Mouse (Mus musculus): ENCODE measurements around the gene Calcoco1. TPM values are rescaled to one million over a fixed set of nuclear protein-coding genes. Genes with fewer than 3 reads are reported as not detected.

Calcoco1 gene
- total RNA-seq (2021) = 100 to 1,000 TPM in 1 of 2 experiments, 10 to 100 TPM in 1; 92.7 to 110 TPM
- long read RNA-seq, experiment 1, transcript Calcoco1-204 (14 exons, 2,968 nt) = minor isoform, 8 of 72 reads
- long read RNA-seq, experiment 1, transcript Calcoco1-201 (15 exons, 2,824 nt) = major isoform, 43 of 72 reads
- long read RNA-seq, experiment 1, partial matches to known transcripts = 14 of 72 reads
- long read RNA-seq, experiment 1, other reads (novel, unspliced or antisense) = 7 of 72 reads
- long read RNA-seq, experiment 2, transcript Calcoco1-204 (14 exons, 2,968 nt) = minor isoform, 5 of 33 reads
- long read RNA-seq, experiment 2, transcript Calcoco1-201 (15 exons, 2,824 nt) = major isoform, 18 of 33 reads
- long read RNA-seq, experiment 2, partial matches to known transcripts = 7 of 33 reads
- long read RNA-seq, experiment 2, other reads (novel, unspliced or antisense) = 3 of 33 reads

DNA sequence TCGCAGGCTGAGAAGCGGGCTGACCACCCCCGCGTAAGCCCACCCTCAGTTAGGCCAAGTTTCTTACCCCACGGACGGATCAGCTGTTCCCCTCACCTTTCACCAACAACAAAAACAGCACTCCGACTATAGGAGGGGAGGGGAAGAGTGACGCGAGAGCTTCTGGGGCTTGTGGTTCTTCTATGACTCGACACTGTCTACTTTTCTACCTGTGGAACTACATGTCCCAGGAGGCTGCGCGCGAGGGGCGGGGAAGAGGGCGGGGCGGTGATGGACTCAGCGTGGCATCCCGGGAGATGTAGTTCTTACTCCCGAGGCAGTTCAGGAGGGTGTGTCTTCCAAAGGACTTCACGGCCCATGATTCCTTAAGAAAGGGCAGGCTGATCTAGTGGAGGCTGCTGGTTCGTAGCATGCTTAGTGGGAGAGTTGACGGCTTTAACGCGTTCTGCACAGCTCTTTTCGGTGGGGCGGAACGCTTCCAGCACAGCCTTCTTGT lies at the start of gene Calcoco1:
TSS of gene Calcoco1 (minus strand) at position 199 of the 496 bp plus-strand sequence.
- peak; percentile 95 to 96 for DNase-seq

DNA sequence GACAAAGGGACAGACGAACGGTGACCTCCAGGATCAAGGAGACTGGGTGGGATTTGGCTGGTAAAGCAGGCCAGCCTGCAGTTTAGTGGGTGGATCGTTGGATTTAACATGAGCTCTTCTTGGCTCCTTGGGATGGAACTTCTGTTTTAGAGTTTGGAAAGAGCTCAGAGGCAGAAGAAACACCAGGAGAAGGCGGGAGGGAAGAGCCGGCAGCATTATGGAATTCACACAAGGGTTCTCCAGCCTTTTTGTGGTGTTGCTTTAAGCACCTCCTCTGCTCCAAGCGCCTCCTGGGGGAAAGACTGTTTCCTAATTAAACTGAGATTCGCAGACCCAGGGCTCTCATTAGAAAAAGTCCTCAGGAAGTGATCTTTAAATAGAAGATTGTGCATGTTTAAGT lies 48.9 kb upstream of the Calcoco1 start:
- no peak for DNase-seq

DNA sequence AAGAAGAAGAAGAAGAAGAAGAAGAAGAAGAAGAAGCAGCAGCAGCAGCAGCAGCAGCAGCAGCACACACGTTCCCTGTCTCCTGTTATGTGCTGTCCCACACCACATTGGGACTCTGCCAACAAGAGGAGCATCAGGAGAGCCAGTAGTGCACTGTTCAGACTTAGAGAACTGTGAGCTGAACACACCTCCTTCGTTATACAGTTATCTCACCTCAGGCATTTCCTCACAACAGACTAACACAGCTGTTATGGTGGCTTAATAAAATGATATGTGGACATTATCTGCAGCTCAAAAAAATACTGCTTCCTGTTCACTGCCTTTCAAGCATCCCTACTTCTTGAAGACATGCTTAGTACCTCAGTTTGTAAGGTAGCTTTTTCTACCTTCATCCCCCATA lies 43.2 kb upstream of the Calcoco1 start:
- DNase-seq = no peak

DNA sequence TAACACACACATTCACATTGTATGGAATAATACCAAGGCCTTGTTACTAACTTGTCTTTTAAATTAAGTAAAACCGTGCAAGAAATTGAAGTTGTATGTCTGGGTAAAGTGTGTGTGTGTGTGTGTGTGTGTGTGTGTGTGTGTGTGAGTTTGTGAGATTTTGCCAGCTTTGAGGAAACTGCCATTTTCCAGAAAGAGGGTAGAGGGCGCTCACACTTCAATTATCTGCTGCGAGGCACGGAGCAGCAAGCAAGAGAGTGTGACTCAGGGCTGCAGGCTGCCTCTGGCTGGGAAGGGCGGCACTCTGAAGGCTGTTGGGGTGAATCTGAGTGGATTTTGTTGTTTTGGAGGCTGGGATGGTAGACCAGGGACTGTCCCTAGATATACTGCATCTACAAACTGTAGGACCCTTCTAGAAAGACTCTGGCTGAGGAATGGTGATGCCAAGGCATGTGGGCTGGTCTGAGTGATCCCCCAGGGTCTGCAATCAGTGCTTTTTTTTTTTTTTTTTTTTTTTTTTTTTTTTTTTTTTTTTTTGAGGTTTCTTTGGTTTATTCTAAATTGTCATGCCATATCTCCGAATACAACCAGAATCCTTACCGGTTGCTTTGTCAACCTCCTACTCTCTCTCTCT lies 39.9 kb upstream of the Calcoco1 start:
- DNase-seq = peak; percentile 74 to 78

DNA sequence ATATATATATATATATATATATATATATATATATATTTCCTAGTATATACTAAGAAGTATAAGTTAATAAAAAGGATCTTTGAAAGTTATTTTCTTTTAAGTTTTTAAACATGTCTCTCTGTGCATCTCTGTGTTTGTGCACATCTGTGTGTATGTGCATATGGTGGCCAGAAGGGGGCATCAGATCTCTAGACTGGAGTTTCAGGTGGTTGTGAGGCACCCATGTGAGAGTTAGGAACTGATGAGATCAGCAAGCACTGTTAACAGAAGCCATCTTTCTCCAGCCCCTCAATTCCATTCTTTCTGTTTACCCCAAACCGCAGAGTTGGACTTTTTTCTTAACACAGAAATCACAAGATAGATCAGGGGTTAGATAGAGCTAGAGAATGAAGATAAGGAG lies 35.7 kb upstream of the Calcoco1 start:
- no peak for DNase-seq

DNA sequence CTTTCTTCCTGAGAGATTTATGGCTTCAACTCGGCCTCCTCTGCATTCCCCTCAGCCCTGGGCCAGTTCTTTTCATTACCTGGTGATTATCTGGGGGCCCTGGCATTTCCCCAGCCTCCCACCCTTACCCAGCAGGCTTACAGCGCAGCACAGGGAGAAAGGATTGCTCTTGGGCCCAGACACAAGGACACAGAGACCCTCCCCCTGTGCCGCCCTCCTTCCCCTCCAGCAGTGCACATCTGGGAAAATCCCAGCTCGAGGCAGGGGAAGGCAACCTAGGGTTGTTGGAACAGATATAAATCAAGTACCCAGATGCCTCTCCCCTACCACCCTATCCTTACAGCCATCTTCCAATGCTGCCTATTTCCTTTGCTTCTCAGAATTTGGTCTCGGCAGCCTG lies 33.1 kb upstream of the Calcoco1 start:
- DNase-seq = no peak

DNA sequence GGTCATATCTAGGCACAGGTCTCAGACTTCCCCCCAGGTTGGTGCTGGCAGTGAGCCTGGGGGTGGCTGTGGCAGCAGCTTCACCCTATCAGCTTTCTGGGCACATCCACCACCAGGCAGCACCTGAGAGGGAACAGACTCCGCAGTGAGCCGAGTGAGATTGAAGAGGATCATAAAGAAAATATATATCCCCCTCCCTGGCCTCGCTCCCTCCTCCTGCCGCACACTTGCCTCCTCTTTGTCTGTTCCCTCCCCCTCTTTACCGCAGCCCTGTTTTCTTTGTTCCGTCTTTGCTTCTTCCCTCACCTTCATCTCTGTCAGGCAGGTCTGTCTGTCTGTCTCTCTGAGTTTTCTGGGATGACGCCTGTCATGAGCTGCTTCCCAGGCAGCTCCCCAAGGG lies 32.4 kb upstream of the Calcoco1 start:
- no peak for DNase-seq

DNA sequence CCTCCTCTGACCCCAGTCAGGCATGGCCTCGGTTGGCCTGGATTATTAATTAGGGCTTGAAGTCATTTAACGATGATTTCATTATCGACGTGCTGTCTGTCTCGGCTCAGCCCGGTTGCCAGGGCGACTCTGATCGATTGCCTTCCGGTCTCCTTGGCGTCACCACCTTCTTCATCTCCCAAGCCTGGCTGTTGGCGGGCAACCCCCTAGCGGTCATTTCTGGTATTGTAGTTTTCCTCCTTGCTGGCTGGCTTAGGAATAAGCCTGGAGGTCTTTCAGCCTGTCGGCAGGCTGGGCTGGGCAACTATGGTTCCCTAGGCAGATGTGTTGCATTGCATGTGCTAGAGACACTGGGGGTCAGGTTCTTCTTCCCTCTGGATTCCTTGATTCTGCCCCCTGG lies 31.2 kb upstream of the Calcoco1 start:
- peak; percentile 58 to 71 for DNase-seq

DNA sequence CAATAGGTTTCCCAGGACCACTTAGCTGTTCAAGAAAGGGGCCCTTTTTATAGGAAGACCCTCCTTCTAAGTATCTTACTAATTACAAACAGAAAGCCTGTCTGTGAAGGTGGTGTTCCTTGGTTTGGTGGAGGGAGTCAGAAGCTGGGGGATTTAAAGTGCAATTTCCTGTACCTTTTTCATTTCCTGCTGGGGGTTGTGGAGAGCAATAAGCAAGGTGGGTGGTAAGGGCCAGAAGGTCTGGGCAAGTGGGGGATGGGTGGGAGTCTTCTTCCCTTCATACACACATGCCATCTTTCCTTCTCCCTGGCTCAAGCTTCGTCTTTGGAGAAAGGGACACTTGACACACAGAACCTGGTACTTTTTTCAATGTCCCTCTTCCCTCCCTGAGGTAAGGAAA lies 30.2 kb upstream of the Calcoco1 start:
- no peak for DNase-seq

DNA sequence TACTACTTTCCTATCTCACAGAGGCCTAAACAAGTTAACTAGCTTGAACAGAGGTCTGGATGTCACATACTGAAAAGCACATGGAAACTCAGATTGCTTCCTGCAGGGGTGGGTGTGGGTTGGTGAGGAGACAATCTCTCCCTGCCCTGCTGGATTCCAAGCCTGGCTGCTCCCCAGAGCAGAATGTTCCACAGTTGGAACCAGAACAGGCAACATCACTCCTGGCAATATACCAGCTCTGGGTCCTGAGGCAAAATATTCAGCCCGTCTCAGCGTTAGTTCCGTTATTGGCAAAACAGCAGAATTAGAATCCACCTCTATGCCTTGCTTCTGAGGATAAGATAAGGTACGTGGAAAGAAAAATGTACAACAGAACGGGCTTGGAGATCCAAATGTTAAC lies 28.3 kb upstream of the Calcoco1 start:
- no peak for DNase-seq

DNA sequence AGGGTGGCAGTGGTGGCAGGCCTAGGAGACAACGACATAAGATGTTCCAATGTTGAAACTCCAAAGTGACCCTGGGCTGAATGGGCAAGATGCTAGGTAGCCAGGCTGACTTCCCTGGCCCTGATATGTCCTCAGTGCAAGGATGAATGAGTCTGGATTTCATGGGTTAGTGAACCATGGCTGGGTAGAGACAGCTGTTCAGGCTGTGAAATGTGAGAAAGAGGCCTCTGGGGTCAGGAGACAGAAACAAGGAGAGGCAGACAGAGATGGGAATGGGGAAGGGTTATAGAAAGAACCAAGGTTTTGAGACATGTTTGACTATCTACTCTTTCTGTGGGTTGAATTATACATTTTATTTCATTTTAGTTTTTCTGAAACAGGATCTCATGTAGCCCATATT lies 27.1 kb upstream of the Calcoco1 start:
- DNase-seq = no peak

DNA sequence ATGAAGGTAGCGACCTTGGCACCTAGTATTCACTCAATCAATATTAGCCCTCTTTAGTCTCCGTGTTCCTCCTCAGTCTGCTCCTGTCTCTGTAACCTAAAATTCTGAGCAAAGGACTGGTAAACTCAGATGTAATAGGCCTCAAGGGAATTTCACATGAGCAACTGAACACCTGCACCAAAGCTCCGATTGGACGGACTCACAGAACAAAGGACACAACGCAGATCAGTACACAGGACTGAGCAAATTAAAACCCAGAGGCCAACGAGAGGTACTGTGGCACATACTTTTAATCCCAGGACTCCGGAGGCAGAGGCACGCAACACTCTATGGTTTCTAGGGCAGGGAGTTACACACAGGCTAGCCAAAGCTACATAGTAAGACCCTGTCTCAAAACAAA lies 25.9 kb upstream of the Calcoco1 start:
- DNase-seq = no peak

DNA sequence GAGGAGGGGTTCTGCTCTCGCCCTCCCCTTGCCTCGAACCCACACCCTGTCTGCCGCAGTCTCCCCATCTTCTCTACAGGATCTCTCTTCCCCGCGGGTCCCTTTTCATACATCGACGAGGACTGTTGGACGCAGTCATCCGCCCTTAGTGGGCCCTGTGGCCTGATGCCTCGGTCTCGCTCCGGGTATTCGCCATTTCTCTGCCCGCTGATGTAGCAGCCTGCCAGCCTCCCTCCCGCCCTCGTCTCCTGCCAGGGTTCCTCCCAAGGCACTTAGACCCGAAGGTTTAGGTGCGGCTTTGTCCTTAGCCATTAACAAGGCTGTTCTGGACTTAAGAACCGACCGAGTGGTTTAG lies 25.3 kb upstream of the Calcoco1 start:
- no peak for DNase-seq

DNA sequence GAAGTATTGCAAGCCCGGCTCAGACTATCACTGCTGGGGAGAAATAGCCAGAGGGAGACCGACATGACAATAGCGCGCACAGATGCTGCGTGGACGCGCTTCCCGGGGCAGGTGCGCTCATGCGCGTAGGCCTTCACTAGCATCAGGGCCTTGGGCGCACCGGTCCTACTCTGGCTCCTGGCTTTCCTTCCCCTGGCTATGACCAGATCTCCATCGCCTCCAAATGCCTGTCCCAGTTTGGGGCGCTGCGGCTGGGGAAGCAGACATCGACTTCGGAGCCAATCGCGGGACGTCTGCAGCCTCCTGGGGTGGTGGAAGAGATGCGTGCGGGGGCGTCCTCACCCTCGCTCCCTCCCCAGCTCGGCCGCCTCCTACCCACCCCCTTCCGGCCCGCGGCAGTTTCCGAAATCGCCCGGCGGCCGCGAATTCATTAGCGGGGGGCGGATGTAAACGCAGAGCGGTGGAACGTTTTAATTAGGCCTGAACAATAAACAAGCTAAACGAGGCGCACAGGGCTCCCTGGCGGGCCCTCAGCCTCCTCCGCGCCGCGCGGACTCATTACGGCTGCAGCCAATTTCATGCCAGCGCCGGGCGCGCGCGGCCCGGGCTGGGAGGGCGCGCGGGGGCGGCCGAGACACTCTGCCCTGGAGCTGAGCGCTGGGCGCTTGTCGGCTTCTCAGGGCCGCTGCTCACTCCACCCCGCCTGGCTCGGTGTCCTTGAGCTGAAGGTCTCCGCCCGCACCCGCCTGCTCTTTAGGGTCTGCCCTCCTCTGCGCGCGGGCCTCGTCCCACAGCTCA lies 24.7 kb upstream of the Calcoco1 start:
- peak; percentile 80 to 84 for DNase-seq

DNA sequence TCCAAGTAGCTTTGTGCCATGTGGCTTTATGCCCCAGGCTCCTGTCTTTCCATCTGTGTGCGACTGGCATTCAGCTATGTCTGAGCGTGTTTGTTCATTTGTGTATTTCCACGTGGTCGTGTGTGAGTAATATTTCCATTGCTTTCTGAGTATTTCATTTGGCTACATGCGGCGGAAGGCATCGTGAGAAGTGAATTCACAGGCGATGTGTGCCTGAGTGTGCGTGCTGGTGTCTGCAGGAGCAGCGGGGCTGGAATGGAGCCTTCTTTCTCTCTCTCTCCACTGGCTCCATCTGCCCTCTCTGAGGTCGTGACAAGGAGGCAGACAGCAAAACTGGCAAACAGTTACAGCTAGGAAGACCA lies 24.1 kb upstream of the Calcoco1 start:
- DNase-seq = no peak

DNA sequence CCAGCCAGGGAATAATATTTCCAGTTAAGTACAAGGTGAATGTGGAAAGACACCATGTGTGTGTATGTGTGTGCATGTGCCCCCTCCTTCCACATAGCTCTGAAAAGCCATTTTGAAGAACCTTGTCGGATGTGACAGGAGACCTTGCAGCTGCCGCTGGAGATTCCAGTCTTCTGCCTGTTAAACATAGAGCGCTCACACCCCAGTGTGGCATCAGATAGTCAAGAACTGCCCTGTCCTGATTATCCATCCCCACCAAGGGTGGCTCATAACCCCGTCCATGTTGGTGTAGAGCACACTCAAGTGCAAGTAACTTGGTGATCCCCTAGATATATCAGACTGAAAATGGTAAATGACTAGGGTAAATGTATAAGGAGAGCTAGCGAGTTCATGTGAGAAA lies 23.4 kb upstream of the Calcoco1 start:
- DNase-seq = no peak

DNA sequence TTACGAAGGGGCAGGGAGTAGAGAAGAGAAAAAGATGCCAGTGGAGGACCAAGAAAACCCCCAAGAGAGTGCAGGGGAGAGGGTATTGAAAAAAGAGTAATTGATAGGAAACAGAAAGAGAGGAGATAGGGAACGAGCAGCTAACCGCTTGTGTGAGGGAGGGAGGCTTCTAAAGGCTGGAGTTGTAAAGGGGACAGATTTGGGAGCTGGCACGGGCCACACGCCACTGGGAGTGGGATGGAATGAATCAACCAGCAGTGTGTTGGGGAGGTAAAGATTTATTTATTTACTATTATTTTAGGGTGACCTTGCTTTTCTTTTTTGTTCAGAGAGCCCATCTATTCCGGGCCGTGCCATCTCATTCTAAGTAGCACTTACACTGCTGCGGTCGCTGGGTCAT lies 22.9 kb upstream of the Calcoco1 start:
- no peak for DNase-seq

DNA sequence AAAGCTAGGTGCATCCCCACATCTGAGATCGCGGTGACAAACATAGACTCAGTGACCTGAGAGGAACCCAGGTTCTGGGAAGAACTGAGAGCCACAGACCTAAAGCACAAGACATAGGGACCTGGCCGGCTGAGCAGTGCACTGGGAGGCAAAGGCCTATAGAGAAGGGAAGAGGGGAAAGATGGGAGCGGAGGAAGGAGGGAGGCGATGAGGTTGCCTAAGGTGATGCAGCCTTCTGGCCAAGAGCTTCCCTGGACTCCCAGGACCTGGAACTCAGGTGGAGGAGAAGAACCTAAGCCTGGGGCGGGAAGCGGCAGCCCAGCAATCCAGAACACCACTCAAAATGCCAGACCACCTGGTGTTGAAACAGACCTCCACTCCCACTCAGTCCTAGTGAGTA lies 22.4 kb upstream of the Calcoco1 start:
- no peak for DNase-seq

DNA sequence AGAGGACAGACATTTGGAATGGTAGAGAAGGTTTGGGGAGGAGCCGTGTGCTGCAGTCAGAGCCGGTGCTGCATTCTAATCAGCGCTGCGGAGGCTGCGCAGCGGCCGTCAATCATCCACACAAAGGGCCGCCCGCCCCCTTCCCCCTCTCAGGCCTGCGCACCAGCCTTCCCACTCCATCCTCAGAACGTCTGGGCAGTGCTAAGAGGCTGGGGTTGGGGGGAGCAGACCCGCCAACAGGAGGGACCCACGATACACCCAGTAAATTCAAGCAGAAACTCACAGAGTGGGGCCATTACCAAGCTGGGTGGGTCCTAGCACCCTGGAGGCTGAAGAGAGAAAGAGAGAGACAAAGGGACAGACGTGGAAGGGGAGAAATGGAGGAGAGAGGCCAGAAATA lies 22.0 kb upstream of the Calcoco1 start:
- no peak for DNase-seq

DNA sequence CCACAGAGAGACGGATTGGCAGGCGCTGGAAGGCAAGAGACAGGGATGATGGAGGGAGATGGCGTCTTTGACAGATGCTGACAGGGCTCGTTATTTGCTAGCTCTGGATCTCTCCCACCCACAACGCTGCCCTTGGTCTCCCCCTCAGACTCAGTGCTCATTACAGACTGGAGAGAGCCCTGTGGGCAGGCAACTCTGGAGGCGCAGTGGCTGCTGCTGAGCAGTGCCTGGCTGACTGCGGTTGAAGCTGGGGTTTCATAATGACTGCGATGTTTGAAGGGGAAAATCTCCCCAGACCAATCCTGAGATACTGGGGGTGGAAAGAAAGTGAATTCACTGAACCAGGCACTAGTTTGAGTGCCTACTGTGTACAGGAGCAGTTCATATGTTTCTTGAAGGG lies 21.2 kb upstream of the Calcoco1 start:
- DNase-seq = no peak

DNA sequence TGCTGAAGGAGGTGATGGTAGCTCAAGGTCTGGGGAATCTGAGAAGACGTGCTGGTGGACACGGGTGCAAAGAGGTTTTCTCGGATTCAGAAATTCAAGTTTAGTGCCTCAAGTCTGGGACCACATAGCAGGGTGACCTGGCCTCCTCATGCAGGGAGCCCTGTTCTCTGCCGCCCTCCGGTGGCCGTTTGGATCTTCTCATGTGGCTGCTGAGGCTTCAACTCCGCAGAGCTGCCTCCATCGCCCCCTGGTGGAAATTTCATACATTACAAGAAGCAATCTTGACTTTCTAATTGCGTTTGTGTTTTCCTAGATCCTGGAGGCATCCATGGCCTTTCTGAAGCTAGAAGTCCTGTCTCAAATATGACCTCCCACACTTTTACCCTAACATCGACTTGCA lies 20.6 kb upstream of the Calcoco1 start:
- peak; percentile 92 to 94 for DNase-seq

DNA sequence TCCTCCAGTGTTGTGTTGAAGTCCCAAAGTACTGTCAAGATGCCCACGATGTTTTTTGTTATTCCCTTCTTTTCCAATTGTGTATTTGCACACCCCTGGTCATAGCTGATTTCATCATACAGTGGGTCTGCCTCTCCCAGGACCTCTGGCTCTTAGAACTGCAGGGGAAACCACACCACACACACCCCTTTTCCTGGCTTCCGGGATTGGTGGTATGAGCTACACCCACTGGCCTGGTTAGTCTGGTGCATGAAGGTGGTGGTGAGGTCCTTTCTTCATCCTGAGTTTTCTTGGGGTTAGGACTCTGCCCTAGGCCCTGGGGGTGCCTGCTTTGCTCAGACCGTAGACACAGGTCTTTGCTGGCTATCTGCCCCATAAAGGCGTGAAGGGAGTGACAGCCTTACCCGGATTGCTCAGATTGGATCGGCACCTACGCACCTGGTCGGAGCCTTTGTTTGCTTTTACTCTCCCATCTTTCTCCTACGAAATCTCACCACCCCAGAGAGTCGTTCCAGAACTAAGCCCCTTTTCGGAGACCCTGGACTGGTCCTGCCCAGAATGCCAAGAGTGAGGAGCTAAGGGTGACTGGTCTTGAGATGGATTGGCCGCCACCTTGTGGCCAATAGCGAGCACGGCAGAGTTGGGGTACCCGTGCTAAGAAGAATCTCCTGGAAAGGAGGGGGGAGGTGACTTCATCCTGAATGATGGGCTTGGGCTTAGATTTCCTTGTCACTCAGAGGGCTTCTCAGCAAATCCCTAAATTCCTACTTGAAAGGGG lies 17.7 kb upstream of the Calcoco1 start:
- peak; percentile 66 to 68 for DNase-seq

All from adrenal gland, postnatal 36 days (tissue).